Mouse (Mus musculus) heart, postnatal 14 days (tissue): ENCODE results near the gene Rara. TPM values are rescaled to one million over a fixed set of nuclear protein-coding genes. Genes with fewer than 3 reads are reported as not detected.

Source experiments
- DNase-seq, 2 experiments: peaks; one replicate each; pipeline ENCODE4 v3.0.0; 2021 to 2022
- intact Hi-C: fragments of 180-260 bp; cut with DNase I; formaldehyde crosslinking; loops from one replicate; pipeline ENCODE4 v1.15.1; 2025
- total RNA-seq, 2 experiments: library from RNA; stranded (reverse); gene quantifications; 2 replicates each; pipeline ENCODE4 v1.2.3; 2021

Rara gene
- total RNA-seq, 2 experiments from 2014 or later: 17.9 to 21.6 TPM

DNA sequence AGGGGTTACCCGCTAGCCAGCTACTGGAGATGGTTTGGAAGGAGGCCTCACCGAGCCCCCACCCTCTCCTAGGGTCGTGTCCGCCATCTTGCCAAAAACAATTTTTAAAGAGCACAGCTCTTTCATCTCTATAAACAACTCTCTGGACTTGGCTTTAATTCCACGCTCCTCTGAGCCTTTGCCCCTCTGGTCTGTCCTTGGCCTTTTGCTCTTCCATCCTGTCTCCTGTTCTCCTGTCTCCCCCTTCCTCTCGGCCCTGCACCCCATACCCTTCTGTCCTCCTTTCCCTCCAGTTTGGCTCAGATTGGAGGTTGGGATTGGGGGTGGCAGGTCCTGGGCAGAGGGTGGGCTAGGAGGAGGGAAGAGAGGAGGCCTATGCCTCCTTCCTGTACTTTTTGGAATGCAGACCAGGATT lies 36.6 kb downstream of the Rara start:
- DNase-seq: no peak
- intact Hi-C loops: no loop called here

DNA sequence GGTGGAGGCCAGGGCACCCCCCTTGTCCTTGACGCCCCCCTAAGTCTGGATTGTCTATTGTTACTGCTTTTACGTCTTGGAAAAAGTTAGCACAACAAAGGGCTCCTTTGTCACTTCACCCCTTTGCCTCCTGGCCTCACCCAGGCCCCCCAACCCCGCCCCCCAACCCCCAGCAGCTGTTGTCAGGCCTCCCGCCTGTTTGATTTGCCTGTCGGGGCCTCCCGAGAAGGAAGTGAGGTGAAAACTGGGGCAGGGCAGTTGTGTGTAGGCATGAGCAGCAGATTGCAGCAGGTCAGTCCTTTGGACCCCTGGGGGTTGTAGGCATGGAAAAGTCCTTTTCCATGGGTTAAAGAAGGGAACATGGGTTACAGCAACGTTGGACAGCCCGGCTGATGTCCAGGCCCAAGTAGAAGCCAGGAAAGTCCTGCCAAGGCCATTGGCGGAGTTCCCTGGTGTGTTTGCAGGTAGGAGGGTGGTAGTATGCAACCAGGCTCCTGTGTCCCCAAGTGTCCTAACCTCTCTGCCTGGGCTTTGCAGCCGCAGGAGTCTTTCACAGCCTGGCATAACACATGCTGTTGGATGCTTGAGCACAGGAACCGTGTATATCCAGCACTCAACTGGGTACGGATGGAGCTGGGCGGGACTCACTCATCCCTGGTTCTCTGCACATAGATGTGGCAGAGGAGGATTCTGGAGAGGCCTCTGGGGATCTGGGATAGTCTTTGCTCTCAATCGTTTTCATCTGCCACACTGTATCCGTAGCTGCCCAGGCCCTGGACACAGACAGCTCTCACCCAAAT lies 37.2 kb downstream of the Rara start:
- intact Hi-C loops: loop anchor here (5.0 kb wide), 1 partner anchor 103 kb away; the partner anchor contains the start of gene Wipf2
- peak; percentile 64 to 73 for DNase-seq

GRCm38 (mm10) chr11:98965416-98966077 lies 37.9 kb downstream of the Rara start:
- DNase-seq: no peak
- intact Hi-C loops: loop anchor here (5.0 kb wide), 1 partner anchor 103 kb away; the partner anchor contains the start of gene Wipf2

DNA sequence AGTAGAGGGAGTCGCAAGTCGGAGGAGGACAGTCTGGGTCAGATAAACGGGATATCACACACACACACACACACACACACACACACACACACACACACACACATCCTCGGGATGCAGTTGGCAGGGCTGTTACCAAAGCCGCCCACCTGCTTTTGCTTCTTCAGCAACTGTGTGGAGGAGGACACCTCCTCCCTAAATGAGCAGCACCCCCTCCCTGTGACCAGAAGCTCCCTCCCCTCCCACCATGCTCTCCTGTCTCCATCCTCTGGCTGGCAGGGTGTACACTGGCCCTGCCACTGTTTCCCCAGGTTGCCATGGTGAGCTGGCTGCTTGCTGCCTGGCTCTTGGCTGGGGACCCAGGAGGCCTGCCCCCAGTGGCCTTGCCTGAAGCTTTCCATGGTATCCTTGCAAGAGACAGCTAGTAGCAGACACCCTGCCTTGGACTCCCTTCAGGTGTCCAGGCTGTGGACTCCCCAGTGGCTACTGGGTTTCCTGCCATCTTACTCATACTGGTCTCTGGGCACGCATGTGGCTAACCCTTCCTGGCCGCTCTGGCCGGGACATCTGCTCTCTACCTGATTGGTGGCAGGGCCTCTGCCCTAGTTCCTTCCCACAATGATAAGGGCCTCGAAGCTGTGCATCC lies 39.0 kb downstream of the Rara start:
- intact Hi-C loops: loop anchor here (5.0 kb wide), 1 partner anchor 104 kb away; the partner anchor contains the start of gene Wipf2
- peak; percentile 83 to 89 for DNase-seq

DNA sequence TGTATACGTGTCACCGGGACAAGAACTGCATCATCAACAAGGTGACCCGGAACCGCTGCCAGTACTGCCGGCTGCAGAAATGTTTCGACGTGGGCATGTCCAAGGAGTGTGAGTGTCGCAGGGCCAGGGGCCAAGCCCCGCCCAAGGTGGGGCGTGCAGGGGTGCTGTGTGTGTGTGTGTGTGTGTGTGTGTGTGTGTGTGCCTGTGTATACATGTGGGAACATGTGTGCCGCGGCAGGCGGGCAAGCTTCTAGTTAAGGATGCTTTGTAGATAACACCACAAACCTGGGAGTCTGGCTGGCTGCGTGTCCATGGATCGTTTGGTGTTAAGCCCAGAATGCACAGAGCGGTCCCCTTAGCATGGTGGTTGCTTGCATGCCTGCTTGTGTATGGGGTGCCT lies 40.5 kb downstream of the Rara start:
- no peak for DNase-seq
- intact Hi-C loops: loop anchor here (5.0 kb wide), 1 partner anchor 106 kb away; the partner anchor contains the start of gene Wipf2

DNA sequence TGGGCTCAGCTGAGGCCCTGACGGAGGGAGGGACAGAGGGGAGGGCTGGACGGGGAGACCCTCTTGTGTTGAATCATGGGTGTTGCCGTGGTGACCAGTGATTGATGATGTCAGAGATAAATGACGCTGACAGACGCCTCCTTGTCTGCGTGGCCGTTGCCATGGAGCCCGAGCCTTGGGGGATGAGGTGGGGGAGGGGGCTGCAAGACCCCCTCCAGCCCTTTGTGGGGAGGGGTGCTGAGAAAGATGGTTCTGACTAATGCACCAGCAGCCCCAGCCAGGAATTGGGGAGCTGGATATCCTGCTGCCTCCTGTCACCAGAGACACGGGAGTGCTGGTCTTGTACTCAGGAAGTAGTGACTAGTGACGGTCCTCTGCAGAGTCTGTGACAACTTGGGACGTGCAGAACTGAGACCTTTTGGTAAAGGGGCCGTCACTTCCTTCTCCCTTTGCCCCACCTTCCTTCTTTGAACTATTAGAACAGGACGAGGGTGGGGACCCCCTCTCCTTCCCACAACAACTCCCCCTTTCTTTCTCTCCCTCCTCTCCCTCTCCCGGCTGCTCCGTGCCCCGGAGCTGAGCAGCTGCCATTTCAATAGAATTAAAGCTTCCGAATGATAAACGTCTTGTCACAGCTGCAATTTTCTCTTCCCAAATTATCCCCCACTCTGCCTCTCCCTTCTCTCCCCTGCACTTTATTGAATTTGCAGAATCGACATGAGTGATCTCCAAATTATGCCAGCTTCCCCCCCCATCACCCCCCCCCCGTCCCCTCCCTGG lies 41.3 kb downstream of the Rara start:
- DNase-seq: no peak

DNA sequence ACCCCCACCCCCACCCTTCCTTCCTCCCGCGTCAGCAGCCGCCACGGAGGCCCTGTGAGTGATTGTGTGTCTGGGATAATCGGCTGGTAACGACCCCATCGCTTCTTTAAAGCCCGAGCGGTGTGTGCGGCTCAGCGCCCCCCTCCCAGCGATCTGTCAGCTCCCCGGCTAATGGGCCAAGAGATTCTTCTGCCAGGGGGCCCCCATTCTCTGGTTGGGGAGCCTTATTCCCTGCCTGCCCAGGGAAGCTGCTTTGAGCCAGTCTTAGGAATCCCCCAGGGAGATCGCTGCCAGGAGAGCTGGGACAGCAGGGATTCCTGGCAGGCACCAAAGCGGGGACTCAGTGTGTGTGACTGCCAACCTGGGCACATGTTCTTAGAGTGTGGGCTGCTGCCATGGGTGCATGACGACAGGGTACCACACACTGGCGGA lies 41.9 kb downstream of the Rara start:
- intact Hi-C loops: loop anchor here (5.0 kb wide), 1 partner anchor 107 kb away; the partner anchor contains the start of gene Wipf2
- no peak for DNase-seq

More for the DNA sequence above, 41.3 kb downstream of the Rara start:
- intact Hi-C loops: loop anchor here (5.0 kb wide), 1 partner anchor 107 kb away; the partner anchor contains the start of gene Wipf2

- no peak for DNase-seq
- intact Hi-C loops: loop anchor here (2.0 kb wide), 1 partner anchor 36 kb away; no protein-coding TSS in a partner anchor
Observed at GRCm38 (mm10) chr11:98970191-98970925, 42.7 kb downstream of the Rara start.

DNA sequence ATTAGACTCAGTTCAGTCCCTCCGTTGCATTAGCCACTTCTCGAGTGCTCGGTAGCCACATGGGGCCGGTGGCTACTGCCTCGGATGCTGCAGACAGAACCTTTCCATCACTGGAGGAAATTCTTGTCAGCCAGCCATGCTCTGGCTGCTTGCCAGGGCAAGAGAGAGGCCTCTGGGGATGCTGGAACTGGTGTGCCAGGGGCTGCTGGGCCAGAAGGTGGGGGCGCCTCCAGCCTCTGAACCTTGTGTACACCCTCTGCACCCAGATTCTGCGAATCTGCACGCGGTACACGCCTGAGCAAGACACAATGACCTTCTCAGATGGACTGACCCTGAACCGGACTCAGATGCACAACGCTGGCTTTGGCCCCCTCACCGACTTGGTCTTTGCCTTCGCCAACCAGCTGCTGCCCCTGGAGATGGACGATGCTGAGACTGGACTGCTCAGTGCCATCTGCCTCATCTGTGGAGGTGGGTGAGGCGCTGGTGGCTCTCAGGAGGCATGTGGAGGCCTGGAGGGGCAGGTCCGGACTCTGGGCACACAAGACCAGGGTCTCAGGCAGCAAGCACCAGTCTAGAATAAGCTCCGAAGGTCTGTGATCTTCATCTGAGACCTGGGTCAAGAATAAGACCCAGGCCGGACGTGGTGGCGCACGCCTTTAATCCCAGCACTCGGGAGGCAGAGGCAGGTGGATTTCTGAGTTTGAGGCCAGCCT lies 43.9 kb downstream of the Rara start:
- intact Hi-C loops: loop anchor here (1.0 to 2.0 kb wide), 2 partner anchors 37 to 49 kb away; no protein-coding TSS in a partner anchor
- DNase-seq: peak; percentile 69 to 82

- intact Hi-C loops: loop anchor here (1.0 kb wide), 1 partner anchor 50 kb away; no protein-coding TSS in a partner anchor
- DNase-seq: peak; percentile 88 to 92
Observed at GRCm38 (mm10) chr11:98972215-98972614, 44.6 kb downstream of the Rara start.

DNA sequence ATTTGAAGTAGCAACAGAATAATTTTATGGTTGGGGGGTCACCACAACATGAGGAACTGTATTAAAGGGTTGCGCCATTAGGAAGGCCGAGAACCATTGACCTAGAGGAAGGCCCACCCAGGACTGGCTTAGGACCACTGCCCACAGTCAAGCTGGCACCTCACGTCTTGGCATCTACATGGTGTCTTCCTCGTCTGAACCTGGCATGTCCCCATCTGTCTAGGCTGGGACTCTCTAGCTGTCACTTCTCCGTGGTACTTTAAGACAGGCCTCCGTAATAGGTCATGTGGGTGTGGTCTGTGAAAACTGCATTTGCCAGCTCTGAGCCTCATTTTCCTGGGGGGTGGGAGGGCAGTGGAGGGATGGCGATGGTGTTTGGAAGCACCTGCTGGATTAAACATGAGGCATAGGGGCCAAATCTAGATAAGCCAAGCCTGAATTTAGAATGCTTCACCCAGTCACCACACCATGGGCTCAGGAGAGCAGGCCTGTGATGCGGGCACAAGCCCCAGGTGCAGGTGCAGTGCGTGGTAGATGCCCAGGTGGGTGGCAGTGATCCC lies 45.3 kb downstream of the Rara start:
- intact Hi-C loops: loop anchor here (1.0 kb wide), 1 partner anchor 51 kb away; no protein-coding TSS in a partner anchor
- no peak for DNase-seq

- peak in 1 of 2 experiments; percentile 54 for DNase-seq
- intact Hi-C loops: no loop called here
Observed at GRCm38 (mm10) chr11:98973584-98973983, 46.0 kb downstream of the Rara start.

- no peak for DNase-seq
- intact Hi-C loops: loop anchor here (2.0 kb wide), 1 partner anchor 177 kb away; no protein-coding TSS in a partner anchor
Observed at GRCm38 (mm10) chr11:98974213-98974612, 46.6 kb downstream of the Rara start.

DNA sequence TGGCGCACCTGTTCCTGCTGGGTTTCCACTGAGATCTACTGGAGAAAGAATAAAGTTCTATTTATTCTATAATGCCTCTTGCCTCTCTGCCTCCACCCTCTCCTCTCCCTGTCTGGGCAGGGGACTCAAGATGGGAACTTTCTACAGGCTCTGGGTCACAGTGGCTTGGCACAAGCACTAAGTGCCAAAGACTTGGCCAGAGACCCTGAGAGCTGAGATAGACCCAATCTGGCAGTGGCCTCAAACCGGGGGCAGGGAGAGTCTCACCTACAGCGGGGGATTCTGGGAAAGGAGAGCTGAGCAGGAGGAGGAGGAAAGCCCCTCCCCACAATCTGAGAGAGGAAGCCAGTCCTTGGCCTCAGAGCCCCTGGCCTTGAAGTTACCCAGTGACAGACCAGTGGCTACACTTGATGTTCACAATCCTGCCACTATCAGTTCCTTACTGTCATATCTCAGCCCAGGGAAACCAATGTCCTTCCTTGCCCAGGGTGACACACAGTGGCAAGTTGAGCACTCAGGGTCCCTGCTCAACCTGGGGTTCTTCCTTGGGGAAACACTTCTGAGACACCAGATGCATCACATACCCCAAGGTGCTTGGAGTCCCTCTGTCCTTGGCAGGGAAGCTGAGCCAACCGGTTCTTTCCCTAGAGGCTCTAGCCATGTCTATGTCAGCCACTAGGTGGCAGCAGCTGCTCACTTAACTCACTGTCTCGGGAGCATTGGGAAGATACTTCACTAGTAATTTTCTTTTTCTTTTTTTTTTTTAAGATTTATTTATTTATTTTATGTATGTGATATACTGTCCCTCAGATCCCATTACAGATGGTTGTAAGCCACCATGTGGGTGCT lies 47.5 kb downstream of the Rara start:
- intact Hi-C loops: loop anchor here (2.0 kb wide), 1 partner anchor 176 kb away; no protein-coding TSS in a partner anchor
- peak; percentile 76 to 87 for DNase-seq

GRCm38 (mm10) chr11:98978526-98979148 lies 51.0 kb downstream of the Rara start:
- no peak for DNase-seq
- intact Hi-C loops: no loop called here

GRCm38 (mm10) chr11:98979356-98979755 lies 51.7 kb downstream of the Rara start:
- intact Hi-C loops: no loop called here
- DNase-seq: no peak
